Mouse (Mus musculus) midbrain, embryonic 12.5 days (tissue): ENCODE measurements around the gene Pramef8. TPM values are rescaled to one million over a fixed set of nuclear protein-coding genes. Genes with fewer than 3 reads are reported as not detected.

Source experiments
- ATAC-seq: fragments of 200-750 bp; cut with Nextera tagmentation; 2 replicates; pipeline ENCODE4 v1.8.0; 2017; ENCODE audit warnings: low read depth, moderate TSS enrichment, moderate library complexity; ENCODE audit not compliant: low FRiP score
- H3K27ac ChIP-seq: fragments of 300-500 bp; sonication (generic); replicated peaks from 2 replicates; pipeline ENCODE4 v1.5.1; 2016; ENCODE audit warnings: mild to moderate bottlenecking
- H3K27me3 ChIP-seq: fragments of 300-500 bp; sonication (generic); 2 replicates; pipeline ENCODE4 v1.6.1; 2016; ENCODE audit warnings: mild to moderate bottlenecking
- H3K36me3 ChIP-seq: fragments of 300-500 bp; sonication (generic); 2 replicates; pipeline ENCODE4 v1.6.1; 2016
- H3K4me1 ChIP-seq: fragments of 300-500 bp; sonication (generic); 2 replicates; pipeline ENCODE4 v1.6.1; 2016
- H3K4me2 ChIP-seq: fragments of 300-500 bp; sonication (generic); replicated peaks from 2 replicates; pipeline ENCODE4 v1.6.1; 2016; ENCODE audit warnings: mild to moderate bottlenecking, moderate library complexity
- H3K4me3 ChIP-seq: fragments of 300-500 bp; sonication (generic); 2 replicates; pipeline ENCODE4 v1.5.1; 2016; ENCODE audit warnings: mild to moderate bottlenecking
- H3K9ac ChIP-seq: fragments of 300-500 bp; sonication (generic); replicated peaks from 2 replicates; pipeline ENCODE4 v1.6.1; 2016; ENCODE audit warnings: mild to moderate bottlenecking, moderate library complexity
- H3K9me3 ChIP-seq: fragments of 300-500 bp; sonication (generic); 2 replicates; pipeline ENCODE4 v1.6.1; 2016; ENCODE audit warnings: mild to moderate bottlenecking
- WGBS: fragments of 180-500 bp; shearing (Covaris S2); methylation state at CpG from one replicate; pipeline ENCODE4 v1.1.7; 2016; 5-methylcytosine and 5-hydroxymethylcytosine counted together
- polyA plus RNA-seq: library from polyadenylated mRNA; unstranded; fragments of >200 nt; fragmentation: Nextera tagmentation; extraction: Ambion mirVana; gene quantifications from 2 replicates; pipeline ENCODE4 v1.2.1, GENCODE M21; 2016

The Pramef8 gene
- polyA plus RNA-seq, result 22.0 and 23.1 TPM in 2 replicates

DNA sequence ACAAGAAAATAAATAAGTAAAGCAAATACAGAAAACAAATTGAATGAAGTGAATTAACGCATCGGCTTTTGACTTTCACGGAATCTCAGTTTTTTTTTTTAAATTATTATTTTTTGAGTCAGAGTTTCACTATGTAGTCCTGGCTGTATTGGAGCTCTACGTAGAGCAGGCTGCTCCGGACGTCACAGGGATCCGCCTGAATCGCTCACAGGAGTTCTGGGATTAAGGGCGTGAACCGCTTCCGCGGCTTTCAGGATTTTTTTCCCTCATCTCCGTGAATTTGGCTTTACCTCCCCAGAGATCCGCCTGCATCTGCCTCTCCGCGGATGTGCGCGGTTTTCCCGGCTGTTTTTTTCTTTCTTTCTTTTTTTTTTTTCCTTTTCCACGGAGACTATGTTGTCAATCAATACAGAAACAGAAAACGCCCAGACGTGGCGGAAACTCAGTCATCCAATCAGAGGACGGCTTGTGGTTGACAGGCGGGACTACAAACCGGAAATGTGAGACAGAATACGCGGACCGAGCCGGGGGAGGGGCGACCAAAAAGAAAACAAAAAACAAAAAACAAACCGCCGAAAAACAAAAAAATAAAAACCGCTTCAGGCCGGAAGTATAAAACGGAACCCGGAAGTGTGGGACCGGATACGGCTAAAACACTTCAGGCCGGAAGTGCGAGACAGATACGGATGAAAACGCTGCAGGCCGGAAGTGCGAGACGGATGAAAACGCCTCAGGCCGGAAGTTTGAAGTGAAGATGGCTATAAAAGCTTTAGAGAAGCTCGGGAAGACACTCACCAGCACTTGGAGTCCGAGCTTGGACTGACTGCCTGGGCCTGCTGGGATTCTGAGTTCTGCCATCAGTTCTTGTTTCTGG lies at the start of gene Pramef8:
TSS of gene Pramef8 (plus strand) at position 208 of the 874 bp plus-strand sequence.
- Histone ChIP-seq H3K27ac (peak within 1 kb of the TSS; percentile 84), H3K4me1 (peaks cover 4% of the 10 kb centered on the region), H3K4me2 (peak within 1 kb of the TSS; percentile 57), H3K4me3 (peak within 1 kb of the TSS; percentile 54), H3K36me3 (peaks cover 33% of the 10 kb centered on the region), H3K27me3 (0 out of 2 replicates have a peak, but pooled peaks cover 9% of the 10 kb centered on the region), H3K9me3 (no peaks in the 10 kb centered on the region), H3K9ac (peak within 1 kb of the TSS; percentile 59)
- peak; percentile 91 for ATAC-seq
- under 1% methylated on average over 50 of the region's 50 CpGs for WGBS

DNA sequence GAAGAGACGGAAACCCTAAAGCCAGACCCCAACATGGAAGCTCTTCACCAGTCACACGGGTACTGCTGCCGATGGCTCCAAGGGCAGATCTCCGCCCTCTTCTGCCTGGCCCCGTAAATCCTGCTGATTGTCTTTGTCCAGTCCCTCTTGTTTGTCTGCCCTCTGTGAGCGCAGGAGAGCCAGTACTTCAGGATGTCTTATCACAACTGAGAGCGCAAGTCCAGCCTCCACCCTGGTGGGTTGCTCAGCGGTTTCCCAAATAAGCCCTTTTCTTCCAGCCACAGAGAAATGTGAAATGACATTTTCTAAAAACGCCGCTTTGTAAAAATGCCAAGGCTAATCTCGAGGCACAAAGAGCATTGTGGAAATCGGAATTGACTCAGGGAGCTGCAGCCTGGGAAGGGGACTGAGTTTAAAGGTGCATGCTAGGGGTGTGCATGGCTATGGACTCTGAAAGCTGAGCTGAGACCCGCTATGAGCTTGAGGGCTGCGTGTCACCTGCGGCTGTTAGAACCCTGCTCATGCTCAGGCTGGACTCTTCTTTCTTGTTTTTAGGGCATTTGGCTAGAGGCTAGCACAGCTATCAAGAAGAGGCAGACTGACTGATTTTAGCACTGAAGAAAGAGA lies 45.7 kb upstream of the Pramef8 start:
- Histone ChIP-seq H3K27ac (peak overlapping the region; percentile 11; the same call in 1 of the 2 replicates), H3K9ac (no peak overlapping the region; the same call in 1 of the 2 replicates), H3K27me3 (no peaks in the 10 kb centered on the region), H3K9me3 (no peaks in the 10 kb centered on the region), H3K4me3 (no peak overlapping the region), H3K36me3 (no peaks in the 10 kb centered on the region), H3K4me1 (peaks cover 7% of the 10 kb centered on the region; the same call in 1 of the 2 replicates), H3K4me2 (peak overlapping the region; percentile 19)
- whole genome bisulfite sequencing, result 12% methylated on average over 15 of the region's 15 CpGs
- ATAC-seq, result peak; percentile 62; the same call in 1 of the 2 replicates

DNA sequence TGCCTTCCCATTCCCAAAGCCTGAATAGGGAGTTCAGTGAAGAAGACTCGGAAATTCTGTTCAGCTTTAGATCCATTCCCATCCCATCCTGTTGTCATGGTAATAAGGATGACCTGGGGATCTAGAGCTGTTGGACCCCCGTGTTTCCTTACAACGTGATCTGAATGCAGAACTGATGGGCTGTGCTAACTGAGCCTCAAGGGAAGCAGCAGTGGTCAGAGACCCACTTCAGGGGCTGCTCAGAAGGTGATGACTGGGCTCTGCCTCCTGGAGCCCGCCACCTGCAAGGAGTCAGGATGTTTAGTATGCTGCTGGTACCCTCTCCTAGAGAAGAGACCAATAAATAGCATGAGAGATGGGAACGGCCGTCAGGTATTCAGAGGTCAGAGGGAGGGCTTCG lies 32.7 kb upstream of the Pramef8 start:
- peak overlapping the region; percentile 57 for H3K27ac ChIP-seq
- H3K9me3 ChIP-seq, result no peaks in the 10 kb centered on the region
- no peaks in the 10 kb centered on the region for H3K36me3 ChIP-seq
- WGBS, result 19% methylated on average over 7 of the region's 7 CpGs
- H3K4me3 ChIP-seq, result peak overlapping the region; percentile 5; the same call in 1 of the 2 replicates
- peak; percentile 42 for ATAC-seq
- peak overlapping the region; percentile 40 for H3K4me2 ChIP-seq
- no peak overlapping the region for H3K9ac ChIP-seq
- peaks cover 18% of the 10 kb centered on the region for H3K4me1 ChIP-seq
- H3K27me3 ChIP-seq, result peaks cover 7% of the 10 kb centered on the region; the same call in 1 of the 2 replicates

DNA sequence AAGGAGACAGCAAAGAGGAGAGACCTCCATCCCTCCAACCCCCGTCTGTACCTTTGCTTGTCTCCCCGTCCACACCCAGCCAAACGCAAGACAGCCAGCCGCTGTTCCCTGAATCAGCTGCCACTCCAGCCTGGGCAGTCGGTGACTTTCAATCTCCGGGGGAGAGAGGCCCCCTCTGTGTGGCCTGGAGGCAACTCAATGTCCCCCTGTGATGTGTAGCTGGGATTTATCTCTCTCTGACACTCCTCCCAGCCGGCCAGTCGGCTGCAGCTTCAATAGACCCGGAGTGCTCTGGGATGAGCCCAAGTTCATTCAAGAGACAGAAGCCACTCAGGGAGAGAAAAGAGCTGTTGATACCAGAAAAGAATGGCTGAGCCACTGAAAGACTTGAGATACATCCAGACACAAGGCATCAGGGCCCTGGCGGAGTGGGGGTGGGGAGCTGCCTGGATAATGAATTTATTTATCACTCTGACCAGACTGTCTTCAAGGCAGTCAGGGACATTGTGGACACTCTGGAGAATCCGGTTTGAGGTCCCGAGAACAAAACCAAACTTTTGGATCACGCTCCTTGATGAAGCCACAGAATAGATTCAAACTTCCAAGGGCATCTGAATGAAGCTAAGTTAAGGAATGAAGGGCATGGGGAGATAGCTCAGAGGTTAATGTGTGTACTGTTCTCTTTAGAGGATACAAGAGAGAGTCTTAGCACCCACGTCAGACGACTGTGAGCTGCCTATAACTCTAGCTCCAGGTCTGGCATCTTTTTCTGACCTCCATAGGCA lies 32.1 kb upstream of the Pramef8 start:
- WGBS, result 21% methylated on average over 15 of the region's 15 CpGs
- peak overlapping the region; percentile 5; the same call in 1 of the 2 replicates for H3K4me3 ChIP-seq

DNA sequence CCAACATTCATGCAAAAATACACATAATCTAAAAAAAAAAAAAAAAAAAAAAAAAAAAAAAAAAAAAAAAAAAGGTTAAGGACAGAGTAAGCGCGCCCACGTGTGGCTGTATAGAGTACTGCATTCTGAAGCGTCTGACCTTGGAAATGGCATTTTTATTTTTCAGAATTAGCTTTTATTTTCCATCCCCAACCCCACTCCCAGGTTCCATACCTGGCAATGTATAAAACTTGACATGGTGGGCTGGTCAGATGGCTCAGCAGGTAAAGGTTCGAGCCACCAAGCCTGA lies 31.6 kb upstream of the Pramef8 start:
- 2% methylated on average over 5 of the region's 5 CpGs for WGBS
- H3K9ac ChIP-seq, result no peak overlapping the region
- peaks cover 18% of the 10 kb centered on the region for H3K4me1 ChIP-seq
- no peak for ATAC-seq
- no peak overlapping the region for H3K4me3 ChIP-seq
- no peaks in the 10 kb centered on the region for H3K9me3 ChIP-seq
- 0 out of 2 replicates have a peak overlapping the region, but pooled peaks have one; percentile 57 for H3K27ac ChIP-seq
- no peaks in the 10 kb centered on the region for H3K36me3 ChIP-seq
- H3K4me2 ChIP-seq, result no peak overlapping the region
- peaks cover 7% of the 10 kb centered on the region; the same call in 1 of the 2 replicates for H3K27me3 ChIP-seq

More for the DNA sequence above, 32.1 kb upstream of the Pramef8 start:
- ATAC-seq, result peak; percentile 72
- H3K36me3 ChIP-seq, result no peaks in the 10 kb centered on the region
- H3K9me3 ChIP-seq, result no peaks in the 10 kb centered on the region
- H3K27me3 ChIP-seq, result peaks cover 7% of the 10 kb centered on the region; the same call in 1 of the 2 replicates
- H3K4me2 ChIP-seq, result peak overlapping the region; percentile 40
- H3K4me1 ChIP-seq, result peaks cover 18% of the 10 kb centered on the region
- H3K27ac ChIP-seq, result peak overlapping the region; percentile 57
- H3K9ac ChIP-seq, result 0 out of 2 replicates have a peak overlapping the region, but pooled peaks have one; percentile 0

DNA sequence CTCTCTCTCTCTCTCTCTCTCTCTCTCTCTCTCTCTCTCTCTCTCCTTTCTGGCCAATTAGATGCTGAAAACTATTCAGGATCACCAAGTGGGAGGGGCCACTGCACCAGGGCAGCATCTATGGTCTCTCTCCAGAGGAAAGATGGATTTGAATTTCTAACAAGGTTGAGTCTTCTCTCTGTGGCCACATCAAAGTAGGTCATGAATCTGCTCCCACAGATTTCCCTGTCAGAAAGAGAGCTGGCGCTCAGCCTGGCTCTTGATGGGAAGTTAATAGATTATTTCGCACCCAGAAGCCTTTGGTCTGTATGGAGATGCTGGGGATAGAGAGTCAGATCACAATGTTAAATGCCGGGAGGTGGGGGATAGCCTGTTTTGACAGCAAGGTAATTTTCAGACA lies 30.1 kb upstream of the Pramef8 start:
- no peak overlapping the region for H3K4me2 ChIP-seq
- no peak for ATAC-seq
- no peaks in the 10 kb centered on the region for H3K9me3 ChIP-seq
- 60% methylated on average over 3 of the region's 3 CpGs for WGBS
- no peaks in the 10 kb centered on the region for H3K36me3 ChIP-seq
- H3K27ac ChIP-seq, result peak overlapping the region; percentile 30; the same call in 1 of the 2 replicates
- no peak overlapping the region for H3K9ac ChIP-seq
- peaks cover 18% of the 10 kb centered on the region for H3K4me1 ChIP-seq
- peaks cover 7% of the 10 kb centered on the region; the same call in 1 of the 2 replicates for H3K27me3 ChIP-seq
- no peak overlapping the region for H3K4me3 ChIP-seq

DNA sequence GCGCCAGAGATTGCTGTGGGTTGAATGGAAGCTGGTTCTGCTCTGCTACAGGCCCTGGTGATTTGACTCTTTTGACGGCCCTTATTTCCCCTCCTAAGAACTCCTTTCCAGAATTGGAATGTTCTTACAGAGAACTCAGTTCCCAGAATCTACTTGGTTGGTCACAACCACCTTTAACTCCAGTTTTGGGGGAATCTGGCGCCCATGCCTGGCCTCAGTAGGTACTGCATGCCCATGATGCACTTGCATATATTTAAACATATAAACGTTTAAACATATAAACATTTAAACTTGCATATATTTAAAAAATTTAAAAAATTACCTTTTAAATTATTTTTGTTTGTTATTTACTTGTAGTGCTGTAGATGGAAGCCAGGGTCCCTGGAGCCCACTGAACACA lies 28.6 kb upstream of the Pramef8 start:
- no peak overlapping the region for H3K4me3 ChIP-seq
- H3K4me1 ChIP-seq, result peaks cover 18% of the 10 kb centered on the region
- no peak for ATAC-seq
- H3K9ac ChIP-seq, result no peak overlapping the region
- H3K4me2 ChIP-seq, result no peak overlapping the region
- no peak overlapping the region for H3K27ac ChIP-seq
- no peaks in the 10 kb centered on the region; the same call in 1 of the 2 replicates for H3K27me3 ChIP-seq
- H3K36me3 ChIP-seq, result no peaks in the 10 kb centered on the region
- WGBS, result 49% methylated on average over 4 of the region's 4 CpGs
- H3K9me3 ChIP-seq, result no peaks in the 10 kb centered on the region

DNA sequence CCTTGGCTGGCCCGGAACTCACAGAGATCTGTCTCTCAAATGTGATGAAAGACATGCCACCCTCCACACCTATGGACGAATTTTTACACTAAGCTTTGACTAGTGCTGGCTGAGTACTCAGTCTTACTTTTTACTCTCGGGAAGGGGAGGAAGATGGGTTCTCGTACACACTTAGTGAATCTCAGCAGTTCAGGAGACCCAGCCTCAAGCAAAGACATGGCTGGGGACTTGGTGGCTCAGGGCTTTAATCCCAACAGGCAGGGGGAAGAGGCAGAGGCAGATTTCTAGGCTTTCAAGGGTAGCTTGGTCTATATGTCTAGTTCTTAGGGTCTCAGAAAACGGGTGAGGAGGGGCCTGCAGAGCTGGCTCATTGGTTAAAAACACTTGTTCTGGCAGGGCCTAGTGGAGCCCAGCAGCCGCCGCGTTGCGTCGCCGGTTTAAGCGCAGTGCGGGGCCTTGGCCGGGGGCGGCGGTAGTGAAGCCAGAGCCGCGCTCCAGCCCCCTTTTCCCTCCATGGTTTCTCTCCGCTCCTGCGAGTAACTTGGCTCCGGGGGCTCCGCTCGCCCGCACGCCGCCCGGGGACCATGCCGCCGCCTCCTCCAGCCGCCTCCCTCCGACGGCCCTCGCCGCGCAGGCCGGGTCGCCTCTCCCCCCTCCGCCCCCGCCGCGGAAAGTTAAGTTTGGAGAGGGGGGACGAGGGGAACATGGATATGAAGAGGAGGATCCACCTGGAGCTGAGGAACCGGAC lies 23.1 kb upstream of the Pramef8 start:
- Histone ChIP-seq H3K9ac (no peak overlapping the region; the same call in 1 of the 2 replicates), H3K27ac (no peak overlapping the region), H3K36me3 (no peaks in the 10 kb centered on the region), H3K4me3 (peak overlapping the region; percentile 37), H3K9me3 (no peaks in the 10 kb centered on the region), H3K27me3 (no peaks in the 10 kb centered on the region), H3K4me1 (no peaks in the 10 kb centered on the region), H3K4me2 (peak overlapping the region; percentile 56)
- 17% methylated on average over 19 of the region's 43 CpGs for WGBS
- peak; percentile 90 for ATAC-seq

DNA sequence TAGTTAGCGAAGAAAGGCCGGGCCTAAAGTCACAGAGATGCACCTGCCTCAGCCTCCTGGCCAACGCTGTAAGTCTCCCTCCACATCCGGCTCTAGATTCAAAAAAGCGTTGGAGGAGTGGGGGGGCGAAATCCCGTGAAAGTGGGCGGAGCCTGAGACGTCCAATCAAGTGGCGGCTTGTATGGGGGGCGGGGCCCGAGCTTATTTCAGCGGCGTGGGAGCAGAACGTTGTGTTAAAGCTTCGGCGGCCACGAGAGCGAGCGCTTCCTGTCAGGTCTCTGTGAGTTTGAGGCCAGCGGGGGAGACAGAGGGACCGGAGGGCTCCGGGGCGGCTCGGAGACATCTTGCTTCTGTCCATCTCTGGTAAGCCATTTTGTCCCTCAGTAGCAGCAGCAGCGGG lies 18.0 kb upstream of the Pramef8 start, which contains the start of gene Pramel1:
TSS of gene Pramel1 (plus strand) at position 248 of the 400 bp plus-strand sequence.
- H3K36me3 ChIP-seq, result no peaks in the 10 kb centered on the region
- H3K9ac ChIP-seq, result no peak within 1 kb of the TSS
- no peaks in the 10 kb centered on the region for H3K4me1 ChIP-seq
- H3K4me2 ChIP-seq, result no peak within 1 kb of the TSS
- WGBS, result 84% methylated on average over 26 of the region's 26 CpGs
- no peak within 1 kb of the TSS for H3K27ac ChIP-seq
- peaks cover 2% of the 10 kb centered on the region; the same call in 1 of the 2 replicates for H3K27me3 ChIP-seq
- no peaks in the 10 kb centered on the region for H3K9me3 ChIP-seq
- no peak for ATAC-seq
- no peak within 1 kb of the TSS for H3K4me3 ChIP-seq

DNA sequence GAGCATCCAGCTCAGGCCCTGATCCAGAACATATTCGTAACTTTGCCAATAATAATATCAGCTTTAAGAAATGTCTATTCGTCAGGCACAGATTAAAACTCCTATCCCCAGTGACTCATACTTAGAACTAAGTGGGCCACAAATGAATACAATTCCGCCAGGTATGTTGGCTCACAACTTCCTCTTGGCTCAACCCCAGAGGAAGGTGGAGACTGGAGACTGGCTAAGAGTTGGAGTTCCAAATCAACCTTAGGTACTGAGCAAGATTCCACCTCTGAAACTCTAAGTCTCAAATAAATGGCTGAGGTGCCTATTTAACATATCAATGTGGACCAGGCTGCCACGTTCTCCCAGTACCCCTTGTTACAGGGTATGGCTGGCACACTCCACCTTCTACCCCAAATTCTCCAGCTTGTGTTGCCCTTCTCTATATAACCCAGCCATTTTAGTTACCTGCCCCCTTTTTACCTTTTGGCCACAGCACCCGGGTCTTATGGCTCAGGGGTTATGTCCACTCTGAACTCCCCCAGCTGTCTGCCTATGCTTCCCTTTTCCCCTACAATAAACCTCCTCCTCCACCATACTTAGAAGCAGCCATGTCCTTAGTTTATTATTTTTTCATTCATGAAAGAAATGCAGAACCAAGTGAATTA lies 534 bp upstream of the Pramef8 start:
- Histone ChIP-seq H3K27ac (no peak overlapping the region; the same call in 1 of the 2 replicates), H3K4me2 (peak overlapping the region; percentile 57), H3K9ac (peak overlapping the region; percentile 59), H3K9me3 (no peaks in the 10 kb centered on the region), H3K27me3 (0 out of 2 replicates have a peak, but pooled peaks cover 9% of the 10 kb centered on the region), H3K36me3 (peaks cover 26% of the 10 kb centered on the region), H3K4me1 (peaks cover 4% of the 10 kb centered on the region), H3K4me3 (peak overlapping the region; percentile 54)
- 68% methylated on average over 5 of the region's 5 CpGs for WGBS
- peak; percentile 29 for ATAC-seq
